Mouse (Mus musculus) forebrain, embryonic 11.5 days (tissue): ENCODE results near the gene Atxn1. TPM values are rescaled to one million over a fixed set of nuclear protein-coding genes. Genes with fewer than 3 reads are reported as not detected.

Experiments used
- ATAC-seq: fragments of 200-750 bp; cut with Nextera tagmentation; replicated peaks from 2 replicates; pipeline ENCODE4 v1.8.0; 2017; ENCODE audit warnings: moderate TSS enrichment; ENCODE audit not compliant: low FRiP score
- DNase-seq: peaks from one replicate; pipeline ENCODE4 v3.0.0-alpha.2; 2017; ENCODE audit warnings: low spot score
- H3K27ac ChIP-seq: fragments of 300-500 bp; sonication (generic); 2 replicates; pipeline ENCODE4 v1.5.1; 2014; ENCODE audit warnings: low read depth, low read length
- H3K27me3 ChIP-seq: fragments of 300-500 bp; sonication (generic); 2 replicates; pipeline ENCODE4 v1.6.1; 2014; ENCODE audit warnings: mild to moderate bottlenecking, low read length, mixed read lengths; ENCODE audit not compliant: control insufficient read depth, insufficient read depth
- H3K36me3 ChIP-seq: fragments of 300-500 bp; sonication (generic); 2 replicates; pipeline ENCODE4 v1.6.1; 2014; ENCODE audit warnings: mild to moderate bottlenecking, low read length, moderate library complexity, mixed read lengths; ENCODE audit not compliant: control insufficient read depth, insufficient read depth
- H3K4me1 ChIP-seq: fragments of 300-500 bp; sonication (generic); replicated peaks from 2 replicates; pipeline ENCODE4 v1.6.1; 2014; ENCODE audit warnings: low read length, mixed read lengths; ENCODE audit not compliant: control insufficient read depth, insufficient read depth
- H3K4me2 ChIP-seq: fragments of 300-500 bp; sonication (generic); 2 replicates; pipeline ENCODE4 v1.6.1; 2014; ENCODE audit warnings: low read depth, mild to moderate bottlenecking, low read length, moderate library complexity, mixed read lengths; ENCODE audit not compliant: severe bottlenecking
- H3K4me3 ChIP-seq: fragments of 300-500 bp; sonication (generic); 2 replicates; pipeline ENCODE4 v1.5.1; 2014; ENCODE audit warnings: low read depth, low read length
- H3K9ac ChIP-seq: fragments of 300-500 bp; sonication (generic); 2 replicates; pipeline ENCODE4 v1.6.1; 2014; ENCODE audit warnings: low read length
- H3K9me3 ChIP-seq: fragments of 300-500 bp; sonication (generic); 2 replicates; pipeline ENCODE4 v1.6.1; 2016; ENCODE audit warnings: low read length, mixed read lengths; ENCODE audit not compliant: control insufficient read depth
- WGBS: fragments of 180-500 bp; shearing (Covaris S2); extraction: QIAGEN DNeasy Blood & Tissue Kit; methylation state at CpG from one replicate; pipeline ENCODE4 v1.1.7; 2014; 5-methylcytosine and 5-hydroxymethylcytosine counted together
- polyA plus RNA-seq: library from polyadenylated mRNA; unstranded; fragments of >200 nt; fragmentation: Nextera tagmentation; extraction: Ambion mirVana; gene quantifications from 2 replicates; pipeline ENCODE4 v1.2.1, GENCODE M21; 2014

The Atxn1 gene
- polyA plus RNA-seq, 1 experiment from 2014 or later = 3.3 TPM

- Histone ChIP-seq H3K4me1 (peaks cover 22% of the 10 kb centered on the region), H3K9me3 (no peaks in the 10 kb centered on the region), H3K27me3 (peaks cover 3% of the 10 kb centered on the region; the same call in 1 of the 2 replicates), H3K36me3 (no peaks in the 10 kb centered on the region), H3K9ac (peak overlapping the region; percentile 58), H3K4me2 (peak overlapping the region; percentile 85), H3K4me3 (peak overlapping the region; percentile 82), H3K27ac (no peak overlapping the region; the same call in 1 of the 2 replicates)
- ATAC-seq (no peak), DNase-seq (peak; percentile 57)
- WGBS = under 1% methylated on average over 41 of the region's 41 CpGs
Observed at GRCm38 (mm10) chr13:45965594-45966432, 1.0 kb upstream of the Atxn1 start.

- Histone ChIP-seq H3K36me3 (no peaks in the 10 kb centered on the region), H3K9me3 (no peaks in the 10 kb centered on the region), H3K27ac (peak overlapping the region; percentile 87), H3K9ac (peak overlapping the region; percentile 88), H3K4me2 (peak overlapping the region; percentile 85), H3K4me3 (peak overlapping the region; percentile 82), H3K27me3 (peaks cover 3% of the 10 kb centered on the region; the same call in 1 of the 2 replicates), H3K4me1 (peaks cover 25% of the 10 kb centered on the region)
- peak; percentile 45; the same call in 1 of the 2 replicates for ATAC-seq
- WGBS = 0% methylated on average over 33 of the region's 39 CpGs
- DNase-seq = peak; percentile 86
Observed at GRCm38 (mm10) chr13:45964331-45964852, 416 bp downstream of the Atxn1 start.

GRCm38 (mm10) chr13:45963497-45964330, 1.1 kb downstream of the Atxn1 start:
- H3K4me3 ChIP-seq = peak overlapping the region; percentile 82
- H3K4me1 ChIP-seq = peaks cover 25% of the 10 kb centered on the region
- H3K36me3 ChIP-seq = no peaks in the 10 kb centered on the region
- under 1% methylated on average over 71 of the region's 95 CpGs for WGBS
- ATAC-seq (peak; percentile 52), DNase-seq (peak; percentile 88)
- H3K9ac ChIP-seq = peak overlapping the region; percentile 88
- H3K9me3 ChIP-seq = no peaks in the 10 kb centered on the region
- H3K4me2 ChIP-seq = peak overlapping the region; percentile 85
- H3K27me3 ChIP-seq = peaks cover 3% of the 10 kb centered on the region; the same call in 1 of the 2 replicates
- H3K27ac ChIP-seq = peak overlapping the region; percentile 87

- ATAC-seq (no peak), DNase-seq (no peak)
- Histone ChIP-seq H3K36me3 (no peaks in the 10 kb centered on the region), H3K27me3 (peaks cover 3% of the 10 kb centered on the region; the same call in 1 of the 2 replicates), H3K9me3 (no peaks in the 10 kb centered on the region), H3K4me1 (peaks cover 25% of the 10 kb centered on the region), H3K27ac (no peak overlapping the region; the same call in none of the 2 replicates), H3K4me3 (peak overlapping the region; percentile 82), H3K4me2 (peak overlapping the region; percentile 85), H3K9ac (peak overlapping the region; percentile 88)
- WGBS = 6% methylated on average over 5 of the region's 5 CpGs
Observed at GRCm38 (mm10) chr13:45962776-45963175, 2.0 kb downstream of the Atxn1 start.

GRCm38 (mm10) chr13:45961871-45962630, 2.8 kb downstream of the Atxn1 start:
- peak overlapping the region; percentile 82 for H3K4me3 ChIP-seq
- no peaks in the 10 kb centered on the region for H3K36me3 ChIP-seq
- H3K4me1 ChIP-seq = peaks cover 25% of the 10 kb centered on the region
- peak; percentile 73 for DNase-seq
- H3K4me2 ChIP-seq = peak overlapping the region; percentile 85
- peak overlapping the region; percentile 41; the same call in 1 of the 2 replicates for H3K27ac ChIP-seq
- H3K9me3 ChIP-seq = no peaks in the 10 kb centered on the region
- no peak overlapping the region for H3K9ac ChIP-seq
- 4% methylated on average over 9 of the region's 9 CpGs for WGBS
- ATAC-seq = peak; percentile 45
- peaks cover 3% of the 10 kb centered on the region; the same call in 1 of the 2 replicates for H3K27me3 ChIP-seq

- no peaks in the 10 kb centered on the region for H3K9me3 ChIP-seq
- DNase-seq (no peak), ATAC-seq (no peak)
- H3K36me3 ChIP-seq = no peaks in the 10 kb centered on the region
- no peak overlapping the region for H3K9ac ChIP-seq
- H3K4me2 ChIP-seq = no peak overlapping the region
- peaks cover 15% of the 10 kb centered on the region for H3K4me1 ChIP-seq
- H3K27me3 ChIP-seq = no peaks in the 10 kb centered on the region
- no peak overlapping the region for H3K4me3 ChIP-seq
- H3K27ac ChIP-seq = no peak overlapping the region
- WGBS = 55% methylated on average over 14 of the region's 14 CpGs
Observed at GRCm38 (mm10) chr13:45960311-45960965, 4.4 kb downstream of the Atxn1 start.

- no peaks in the 10 kb centered on the region for H3K9me3 ChIP-seq
- H3K9ac ChIP-seq = no peak overlapping the region
- WGBS = 88% methylated on average over 4 of the region's 4 CpGs
- ATAC-seq = no peak
- no peak overlapping the region for H3K27ac ChIP-seq
- H3K4me2 ChIP-seq = no peak overlapping the region
- H3K27me3 ChIP-seq = no peaks in the 10 kb centered on the region
- DNase-seq = no peak
- no peak overlapping the region for H3K4me3 ChIP-seq
- H3K36me3 ChIP-seq = no peaks in the 10 kb centered on the region
- peaks cover 15% of the 10 kb centered on the region for H3K4me1 ChIP-seq
Observed at GRCm38 (mm10) chr13:45958306-45958705, 6.5 kb downstream of the Atxn1 start.
